ENCODE assay signal across 8 mouse cellular contexts in the genomic region with DNA sequence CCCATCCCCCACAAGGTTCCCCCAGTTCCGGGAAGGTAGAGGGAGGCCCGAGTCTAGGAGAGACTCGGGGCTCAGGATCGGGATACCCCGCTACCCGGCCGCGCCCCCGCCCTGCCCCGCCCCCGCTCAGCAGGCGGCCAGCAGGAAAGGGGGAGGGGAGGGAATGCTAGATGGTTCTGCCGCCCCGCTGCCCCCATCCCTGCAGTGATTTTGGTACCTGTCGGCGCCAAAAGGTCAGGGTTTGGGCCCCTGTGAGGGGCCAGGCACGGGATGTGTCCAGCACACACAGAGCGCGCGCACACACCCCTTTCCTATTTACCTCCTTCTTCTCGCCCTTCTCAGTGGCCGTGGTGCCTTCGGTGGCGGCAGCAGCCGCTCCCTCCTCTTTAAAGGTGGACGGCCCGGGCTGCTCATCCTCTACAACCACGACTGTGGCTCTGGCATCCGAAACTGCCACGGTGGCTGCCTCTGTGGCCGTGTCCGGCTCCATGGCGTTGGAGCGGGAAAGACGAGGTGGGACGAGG. TPM values are rescaled to one million over a fixed set of nuclear protein-coding genes. Genes with fewer than 3 reads are reported as not detected.
DNase-seq lines count a peak whose midpoint lies in the region; ATAC-seq and TF ChIP-seq lines count a peak whose summit lies in the region.

No protein-coding gene starts in this region.

- POLR2A ChIA-PET in Patski (lab: Charles Lee), result no interaction called here

- H3K4me3 ChIP-seq in kidney, adult 2 months (ENCODE audit: insufficient read depth, low read depth, low read length), result peak overlapping the region; percentile 74
- peak overlapping the region; percentile 64 for H3K4me3 ChIP-seq in hindbrain, embryonic 11.5 days (ENCODE audit: low read depth, low read length)

- no peak for TF ChIP-seq POLR2A in kidney, adult 2 months (IDR thresholded peaks at IDR 0.05; ENCODE audit: low read depth, low read length)

- TF ChIP-seq CTCF in kidney, adult 2 months (conservative IDR thresholded peaks at IDR 0.05; ENCODE audit: insufficient read depth, insufficient read length, low read depth, low read length), result no peak
- TF ChIP-seq CTCF in Patski (IDR thresholded peaks at IDR 0.05), result no peak

- H3K36me3 ChIP-seq in kidney, adult 2 months (ENCODE audit: control insufficient read depth, insufficient read depth, low read length), result no peaks in the 10 kb centered on the region
- no peaks in the 10 kb centered on the region for H3K36me3 ChIP-seq in hindbrain, embryonic 11.5 days (ENCODE audit: control insufficient read depth, insufficient read depth, low read length)

- H3K4me2 ChIP-seq in hindbrain, embryonic 11.5 days (replicated peaks; ENCODE audit: low read depth, low read length), result peak overlapping the region; percentile 50

- H3K9me3 ChIP-seq in hindbrain, embryonic 11.5 days (ENCODE audit: control insufficient read depth, low read length), result no peaks in the 10 kb centered on the region

- H3K27me3 ChIP-seq in kidney, adult 2 months (replicated peaks; ENCODE audit: control insufficient read depth, insufficient read depth, low read length), result no peaks in the 10 kb centered on the region
- H3K27me3 ChIP-seq in Patski, result peaks cover 57% of the 10 kb centered on the region
- no peaks in the 10 kb centered on the region for H3K27me3 ChIP-seq in hindbrain, embryonic 11.5 days (ENCODE audit: control insufficient read depth, insufficient read depth, low read length)

- no peak overlapping the region for H3K27ac ChIP-seq in kidney, adult 2 months (ENCODE audit: insufficient read depth, low read depth, low read length)
- peak overlapping the region; percentile 42; the same call in 1 of the 2 replicates for H3K27ac ChIP-seq in hindbrain, embryonic 11.5 days (ENCODE audit: low read depth, low read length)

- in situ Hi-C loops in Patski (cut with MboI; ENCODE audit: low pct_unique_long_range_greater_than_20kb), result no loop called here

- H3K4me1 ChIP-seq in kidney, adult 2 months (ENCODE audit: control insufficient read depth, insufficient read depth, low read length), result no peaks in the 10 kb centered on the region
- H3K4me1 ChIP-seq in hindbrain, embryonic 11.5 days (replicated peaks; ENCODE audit: control insufficient read depth, insufficient read depth, low read length), result no peaks in the 10 kb centered on the region

- CTCF ChIA-PET in Patski (lab: Charles Lee), result no interaction called here

- H3K9ac ChIP-seq in hindbrain, embryonic 11.5 days (ENCODE audit: low read depth, low read length), result peak overlapping the region; percentile 59

- DNase-seq in kidney, adult 2 months, result peak; percentile 0
- no peak for DNase-seq in kidney, adult 9 months
- DNase-seq in Patski (ENCODE audit: low read depth, low spot score) (no peak), liver (peak; percentile 9)
- peak; percentile 28 for DNase-seq in embryo, embryonic 10.5 days (ENCODE audit: low spot score)
- DNase-seq in hindbrain, embryonic 11.5 days (ENCODE audit: low spot score), result peak; percentile 38
- peak; percentile 3 for DNase-seq in ovary, postnatal 14 days (ENCODE audit: low spot score)
- DNase-seq in thymus, postnatal 0 days (ENCODE audit: low spot score), result no peak

- 1% methylated on average over 18 of the region's 36 CpGs for WGBS in kidney, adult 2 months
- WGBS in hindbrain, embryonic 11.5 days, result 18% methylated on average over 19 of the region's 36 CpGs

- peak; percentile 73 for ATAC-seq in Patski
- ATAC-seq in hindbrain, embryonic 11.5 days (ENCODE audit: low FRiP score), result peak; percentile 87

RNA-seq across cellular contexts. Expression of a gene that starts 0.8 kb away (rescaled TPM):
- polyA plus RNA-seq in kidney, adult 2 months (2012; rRNA removed), result 0.07 and 0.27 TPM in 2 replicates
- polyA plus RNA-seq in Patski (2021), result 0.04 TPM
- 27.0 and 30.9 TPM in 2 replicates for polyA plus RNA-seq in hindbrain, embryonic 11.5 days (2014; fragmentation: Nextera tagmentation; extraction: Ambion mirVana)
- polyA plus RNA-seq in thymus, postnatal 0 days (2015; fragmentation: Nextera tagmentation; extraction: Ambion mirVana), result 1.8 and 2.6 TPM in 2 replicates

RNA-seq across cellular contexts. Expression of a gene that starts 20.2 kb away (rescaled TPM):
- 10.2 and 10.5 TPM in 2 replicates for polyA plus RNA-seq in kidney, adult 2 months (2012; rRNA removed)
- polyA plus RNA-seq in Patski (2021), result 24.3 TPM
- 21.5 and 22.8 TPM in 2 replicates for polyA plus RNA-seq in hindbrain, embryonic 11.5 days (2014; fragmentation: Nextera tagmentation; extraction: Ambion mirVana)
- polyA plus RNA-seq in thymus, postnatal 0 days (2015; fragmentation: Nextera tagmentation; extraction: Ambion mirVana), result 4.5 and 5.9 TPM in 2 replicates

Comparison
In these comparisons a context has a peak if more than half of its experiments do, and no peak if none do; other contexts are left out.
1. DNase-seq: peak in kidney, adult 2 months (single experiment), embryo, embryonic 10.5 days (single experiment), hindbrain, embryonic 11.5 days (single experiment), liver (single experiment) and ovary, postnatal 14 days (single experiment); none in kidney, adult 9 months (single experiment), Patski (single experiment) and thymus, postnatal 0 days (single experiment).